Mouse (Mus musculus) Muller cell, postnatal 12 days (primary cell): ENCODE data around the gene Ctf2.

Experiments used
- DNase-seq: peaks from one replicate; pipeline ENCODE4 v3.0.0-alpha.2; 2015; ENCODE audit errors: inconsistent ontology term

Gene Ctf2

GRCm38 (mm10) chr7:127686740-127687449 lies 45.1 kb downstream of the Ctf2 start:
- no peak for DNase-seq

GRCm38 (mm10) chr7:127685304-127686018 lies 46.5 kb downstream of the Ctf2 start:
- DNase-seq: peak; percentile 73

- DNase-seq: no peak
Measured at GRCm38 (mm10) chr7:127681888-127682553, 49.9 kb downstream of the Ctf2 start.

- DNase-seq: no peak
Measured at GRCm38 (mm10) chr7:127680541-127680940, 51.4 kb downstream of the Ctf2 start.

- DNase-seq: peak; percentile 63
Measured at GRCm38 (mm10) chr7:127678811-127679210, 53.2 kb downstream of the Ctf2 start.

- DNase-seq: no peak
Measured at GRCm38 (mm10) chr7:127677609-127678008, 54.4 kb downstream of the Ctf2 start.

GRCm38 (mm10) chr7:127677077-127677476 lies 54.9 kb downstream of the Ctf2 start:
- peak; percentile 36 for DNase-seq

- DNase-seq: no peak
Measured at GRCm38 (mm10) chr7:127675391-127675811, 56.6 kb downstream of the Ctf2 start.

GRCm38 (mm10) chr7:127674977-127675376 lies 57.0 kb downstream of the Ctf2 start:
- DNase-seq: peak; percentile 75

- DNase-seq: no peak
Measured at GRCm38 (mm10) chr7:127672776-127673175, 59.2 kb downstream of the Ctf2 start.

GRCm38 (mm10) chr7:127671880-127672774 lies 59.8 kb downstream of the Ctf2 start:
- no peak for DNase-seq
